Mouse (Mus musculus) MN1 (cell line): ENCODE results near the gene Calr.
"Not testable (repeated sequence)": the region's sequence is repeated elsewhere in the genome, so short reads cannot be mapped to it uniquely, and the experiment has no call there.

Source experiments
- DNase-seq: peaks from one replicate; pipeline ENCODE4 v3.0.0-alpha.2; 2016; ENCODE audit warnings: low spot score

The Calr gene

DNA sequence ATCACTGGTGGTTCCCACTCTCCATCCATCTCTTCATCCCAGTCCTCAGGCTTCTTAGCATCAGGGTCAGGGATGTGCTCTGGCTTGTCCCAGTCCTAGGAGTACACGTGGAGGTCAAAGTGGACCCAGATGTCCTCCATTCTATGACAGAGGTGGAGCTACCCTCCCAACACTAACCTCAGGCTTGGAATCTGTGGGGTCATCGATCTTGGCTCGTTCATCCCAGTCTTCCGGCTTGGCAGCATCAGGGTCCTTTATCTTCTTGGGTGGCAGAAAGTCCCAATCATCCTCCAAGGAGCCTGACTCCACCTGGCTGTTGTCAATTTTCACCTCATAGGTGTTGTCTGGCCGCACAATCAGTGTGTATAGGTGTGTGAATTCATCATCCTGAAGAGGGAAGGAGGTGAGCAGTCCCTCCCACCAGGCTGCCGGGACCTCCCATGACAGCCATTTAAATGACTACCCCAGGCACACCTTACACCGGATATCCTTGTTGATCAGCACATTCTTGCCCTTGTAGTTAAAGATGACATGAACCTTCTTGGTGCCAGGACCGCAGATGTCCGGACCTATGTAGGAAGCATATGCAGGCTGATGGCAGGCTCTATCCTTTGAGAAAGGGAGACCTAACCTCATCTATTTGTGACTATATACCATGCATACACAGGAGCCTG is 2.2 kb downstream of the Calr start:
- DNase-seq = peak; percentile 48

DNA sequence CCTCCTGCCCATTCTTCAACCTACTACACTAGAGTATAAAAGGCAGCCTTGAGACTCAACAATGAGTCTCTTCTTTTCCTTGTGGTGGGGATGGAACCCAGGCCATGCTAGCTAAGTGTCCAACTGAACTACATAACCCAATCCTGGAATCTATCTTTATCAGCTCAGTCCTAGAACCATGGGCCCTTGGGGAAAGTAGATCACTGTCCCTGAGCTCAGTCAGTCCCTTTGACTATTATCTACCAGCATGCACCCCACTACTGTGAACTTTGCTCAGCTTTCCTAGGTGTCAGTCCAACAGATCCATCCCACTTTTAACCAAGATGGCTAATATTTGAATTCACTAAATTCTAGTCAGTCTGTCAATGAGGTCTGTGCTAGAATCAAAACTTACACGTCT is 5.2 kb downstream of the Calr start:
- no peak for DNase-seq

GRCm38 (mm10) chr8:84840248-84840999 is 6.3 kb downstream of the Calr start, which contains the start of gene Rad23a:
Gene Rad23a, minus strand, starts transcription at chr8:84840665.
- peak; percentile 98 for DNase-seq

GRCm38 (mm10) chr8:84839875-84840247 is 6.9 kb downstream of the Calr start:
- no peak for DNase-seq

DNA sequence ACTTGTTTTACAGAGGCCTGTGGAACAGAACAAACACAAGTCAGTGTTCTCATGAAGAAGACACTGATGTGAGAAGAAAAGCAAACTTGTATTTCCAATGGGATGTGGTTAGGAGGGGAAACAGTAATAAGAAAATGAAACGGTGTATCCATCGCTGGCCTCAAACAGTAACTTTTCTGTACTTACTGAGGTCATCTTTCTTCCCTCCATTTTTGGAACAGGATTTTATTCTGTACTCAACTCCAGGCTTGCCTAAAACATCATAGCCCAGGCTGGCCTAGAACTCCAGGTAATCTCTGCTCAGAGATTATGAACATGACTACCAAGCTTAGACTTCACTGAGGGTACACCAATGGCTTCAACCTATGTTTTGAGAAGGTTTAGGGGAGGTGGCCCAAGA is 7.3 kb downstream of the Calr start:
- DNase-seq = no peak

GRCm38 (mm10) chr8:84838513-84838912 is 8.2 kb downstream of the Calr start:
- no peak for DNase-seq

DNA sequence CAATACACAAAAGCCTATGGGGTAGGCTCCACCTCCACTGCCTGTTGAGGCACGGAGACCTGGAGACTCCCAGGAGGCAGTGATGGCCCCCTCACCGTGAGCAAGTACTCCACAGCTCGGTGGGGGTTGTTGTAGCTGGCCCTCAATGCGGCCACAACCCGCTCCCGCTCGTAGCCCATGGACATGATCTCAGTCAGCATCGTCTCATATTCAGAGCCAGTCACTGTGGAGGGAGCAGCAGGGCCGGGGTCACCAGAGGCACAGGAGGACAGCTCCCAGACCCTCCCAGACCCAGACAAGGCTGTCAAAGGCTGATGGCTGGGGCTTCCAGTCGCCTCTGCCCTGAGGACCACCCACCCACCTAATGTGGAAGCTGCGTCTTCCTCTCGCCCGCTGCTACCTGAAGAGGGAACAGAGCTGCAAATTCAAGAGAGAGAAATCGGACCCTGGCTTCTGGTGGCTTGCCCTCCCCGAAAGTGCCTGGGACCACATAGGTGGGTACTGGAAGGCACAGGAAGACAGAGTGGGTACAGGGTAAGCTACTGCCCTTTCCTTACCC is 8.7 kb downstream of the Calr start:
- no peak for DNase-seq

DNA sequence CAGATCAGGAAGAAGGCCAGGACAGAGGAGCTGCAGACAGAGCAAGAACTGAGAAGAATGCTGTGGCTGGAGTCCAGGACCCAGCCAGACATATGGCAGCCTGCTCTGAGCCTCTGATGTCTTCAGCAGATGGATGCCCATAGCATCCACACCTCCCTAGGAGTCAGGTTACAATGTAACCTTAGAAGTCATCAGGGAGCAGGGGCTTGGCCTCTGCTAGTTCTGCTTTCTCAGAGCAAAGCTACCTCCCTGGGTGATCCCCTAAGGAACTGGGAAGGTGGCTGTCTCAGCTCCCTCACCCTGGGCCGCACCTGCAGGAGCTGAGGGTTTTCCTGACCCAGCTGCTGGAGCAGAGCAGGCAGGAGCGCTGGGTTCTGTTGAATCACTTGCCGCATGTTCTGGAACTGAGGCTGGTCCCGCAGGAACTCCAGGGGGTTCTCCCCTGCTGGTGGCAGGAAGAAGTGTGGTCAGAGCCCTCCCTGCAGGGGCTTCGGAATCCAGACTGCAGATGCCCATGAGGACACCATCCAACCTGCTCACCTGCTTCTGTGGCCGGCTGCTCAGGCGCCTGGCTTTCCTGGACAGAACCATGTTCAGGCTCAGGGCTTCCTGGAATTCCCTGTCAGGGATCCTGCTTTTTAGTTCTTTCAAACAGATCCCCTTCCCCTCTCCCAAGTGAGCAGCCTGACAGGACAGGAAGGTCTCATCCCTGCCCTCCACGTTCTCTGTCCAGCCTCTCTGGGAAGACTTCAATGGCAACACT is 9.4 kb downstream of the Calr start:
- peak; percentile 71 for DNase-seq

- peak; percentile 79 for DNase-seq
These were observed 11.6 kb downstream of the Calr start for GRCm38 (mm10) chr8:84834866-84835855.

- no peak for DNase-seq
These were observed 12.5 kb downstream of the Calr start for GRCm38 (mm10) chr8:84834002-84834865.

DNA sequence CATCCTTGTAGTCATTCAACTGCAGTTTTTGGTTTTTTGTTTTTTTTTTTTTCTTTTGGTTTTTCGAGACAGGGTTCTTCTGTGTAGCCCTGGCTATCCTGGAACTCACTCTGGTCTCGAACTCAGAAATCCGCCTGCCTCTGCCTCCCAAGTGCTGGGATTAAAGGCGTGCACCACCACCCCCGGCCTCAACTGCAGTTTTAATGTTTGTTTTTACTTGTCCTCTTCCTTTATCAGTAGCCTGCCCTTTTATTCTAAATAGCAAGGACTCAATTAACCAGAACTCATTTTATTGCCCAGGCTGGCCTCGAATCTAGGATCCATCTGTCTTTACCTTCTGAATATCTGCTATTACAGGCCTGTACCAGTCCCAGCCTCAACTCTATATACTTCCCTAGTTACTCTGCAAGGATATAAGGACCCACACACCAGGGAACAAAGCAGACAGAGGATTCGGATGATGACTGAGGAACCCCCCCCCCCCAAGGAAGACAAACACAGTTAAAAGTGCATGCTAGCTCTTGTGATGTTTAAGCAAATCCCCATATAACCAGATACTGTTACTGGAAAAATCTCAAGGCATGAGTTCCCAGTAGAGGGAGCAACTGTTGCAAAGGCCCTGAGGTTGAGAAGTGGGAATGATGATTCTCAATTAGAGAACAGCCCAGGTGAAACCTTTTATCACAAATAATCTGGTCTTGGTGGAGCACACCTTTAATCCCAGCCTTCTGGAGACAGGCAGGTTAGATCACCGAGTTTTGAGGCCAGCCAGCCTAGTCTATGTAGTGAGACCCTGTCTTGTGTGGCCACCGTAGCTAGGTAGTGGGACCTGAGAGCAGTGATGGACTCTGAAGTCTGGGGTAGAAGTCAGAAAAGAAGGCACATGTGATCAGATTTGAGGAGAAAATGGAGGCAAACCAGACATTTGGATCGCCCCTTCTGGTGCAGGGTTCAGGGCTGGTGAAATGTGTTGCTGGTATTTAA is 13.7 kb downstream of the Calr start:
- no peak for DNase-seq

- peak; percentile 86 for DNase-seq
These were observed 14.6 kb downstream of the Calr start for GRCm38 (mm10) chr8:84832034-84832717.

DNA sequence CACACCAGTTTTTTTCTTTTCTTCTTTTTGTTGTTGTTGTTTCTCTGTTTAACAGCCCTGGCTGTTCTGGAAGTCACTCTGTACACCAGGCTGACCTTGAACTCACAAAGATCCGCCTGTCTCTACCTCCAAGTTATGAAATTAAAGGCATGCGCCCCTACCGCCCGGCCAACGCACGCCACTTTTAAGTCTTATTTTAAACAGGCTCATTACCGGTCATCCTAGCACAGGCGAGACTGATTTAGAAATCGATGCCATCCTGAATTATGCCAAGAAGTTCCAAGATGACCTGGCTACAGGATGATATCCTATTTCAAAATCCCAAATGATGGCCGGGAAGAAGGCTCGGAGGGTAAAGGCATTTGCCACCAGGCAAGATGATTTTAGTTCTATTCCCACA is 15.2 kb downstream of the Calr start, which contains the start of gene Gadd45gip1:
TSS of gene Gadd45gip1 (plus strand) at position 33 of the 400 bp plus-strand sequence.
- peak; percentile 92 for DNase-seq

GRCm38 (mm10) chr8:84826518-84826917 is 20.2 kb downstream of the Calr start:
- DNase-seq = not testable (repeated sequence)

- no peak for DNase-seq
These were observed 21.1 kb downstream of the Calr start for GRCm38 (mm10) chr8:84825636-84826035.

- peak; percentile 90 for DNase-seq
These were observed 23.1 kb downstream of the Calr start for GRCm38 (mm10) chr8:84823653-84824052.

GRCm38 (mm10) chr8:84822723-84823122 is 24.0 kb downstream of the Calr start, which contains the start of gene Dand5:
Gene Dand5, minus strand, starts transcription at chr8:84822823.
- no peak for DNase-seq

GRCm38 (mm10) chr8:84816117-84816516 is 30.6 kb downstream of the Calr start:
- no peak for DNase-seq
